Mouse (Mus musculus) embryonic facial prominence, embryonic 14.5 days (tissue): ENCODE measurements around the gene Itpk1. TPM values are rescaled to one million over a fixed set of nuclear protein-coding genes. Genes with fewer than 3 reads are reported as not detected.

Experiments
- ATAC-seq: fragments of 200-750 bp; cut with Nextera tagmentation; 2 replicates; pipeline ENCODE4 v1.8.0; 2017; ENCODE audit warnings: low read depth, moderate number of reproducible peaks, moderate TSS enrichment
- DNase-seq: peaks from one replicate; pipeline ENCODE4 v3.0.0-alpha.2; 2015; ENCODE audit warnings: low spot score
- H3K27ac ChIP-seq: fragments of 300-500 bp; sonication (generic); replicated peaks from 2 replicates; pipeline ENCODE4 v1.5.1; 2014; ENCODE audit warnings: low read depth, mild to moderate bottlenecking, low read length, moderate library complexity
- H3K27me3 ChIP-seq: fragments of 300-500 bp; sonication (generic); replicated peaks from 2 replicates; pipeline ENCODE4 v1.6.1; 2014; ENCODE audit warnings: low read length; ENCODE audit not compliant: control insufficient read depth, insufficient read depth
- H3K36me3 ChIP-seq: fragments of 300-500 bp; sonication (generic); 2 replicates; pipeline ENCODE4 v1.6.1; 2014; ENCODE audit warnings: low read length, mixed read lengths; ENCODE audit not compliant: control insufficient read depth, insufficient read depth
- H3K4me1 ChIP-seq: fragments of 300-500 bp; sonication (generic); 2 replicates; pipeline ENCODE4 v1.6.1; 2014; ENCODE audit warnings: antibody characterized with exemption, low read length; ENCODE audit not compliant: control insufficient read depth, insufficient read depth
- H3K4me2 ChIP-seq: fragments of 300-500 bp; sonication (generic); 2 replicates; pipeline ENCODE4 v1.6.1; 2014; ENCODE audit warnings: low read depth, mild to moderate bottlenecking, low read length, moderate library complexity, mixed read lengths
- H3K4me3 ChIP-seq: fragments of 300-500 bp; sonication (generic); 2 replicates; pipeline ENCODE4 v1.5.1; 2014; ENCODE audit warnings: low read depth, mild to moderate bottlenecking, low read length
- H3K9ac ChIP-seq: fragments of 300-500 bp; sonication (generic); 2 replicates; pipeline ENCODE4 v1.6.1; 2014; ENCODE audit warnings: low read depth, mild to moderate bottlenecking, low read length, moderate library complexity, mixed read lengths
- H3K9me3 ChIP-seq: fragments of 300-500 bp; sonication (generic); 2 replicates; pipeline ENCODE4 v1.6.1; 2016; ENCODE audit warnings: low read length; ENCODE audit not compliant: control insufficient read depth
- WGBS: fragments of 180-500 bp; shearing (Covaris S2); extraction: QIAGEN DNeasy Blood & Tissue Kit; methylation state at CpG from one replicate; pipeline ENCODE4 v1.1.7; 2014; 5-methylcytosine and 5-hydroxymethylcytosine counted together
- polyA plus RNA-seq: library from polyadenylated mRNA; unstranded; fragments of >200 nt; fragmentation: Nextera tagmentation; extraction: Ambion mirVana; gene quantifications from 2 replicates; pipeline ENCODE4 v1.2.1, GENCODE M21; 2014

The Itpk1 gene
- polyA plus RNA-seq, 1 experiment from 2014 or later, result 9.6 TPM

DNA sequence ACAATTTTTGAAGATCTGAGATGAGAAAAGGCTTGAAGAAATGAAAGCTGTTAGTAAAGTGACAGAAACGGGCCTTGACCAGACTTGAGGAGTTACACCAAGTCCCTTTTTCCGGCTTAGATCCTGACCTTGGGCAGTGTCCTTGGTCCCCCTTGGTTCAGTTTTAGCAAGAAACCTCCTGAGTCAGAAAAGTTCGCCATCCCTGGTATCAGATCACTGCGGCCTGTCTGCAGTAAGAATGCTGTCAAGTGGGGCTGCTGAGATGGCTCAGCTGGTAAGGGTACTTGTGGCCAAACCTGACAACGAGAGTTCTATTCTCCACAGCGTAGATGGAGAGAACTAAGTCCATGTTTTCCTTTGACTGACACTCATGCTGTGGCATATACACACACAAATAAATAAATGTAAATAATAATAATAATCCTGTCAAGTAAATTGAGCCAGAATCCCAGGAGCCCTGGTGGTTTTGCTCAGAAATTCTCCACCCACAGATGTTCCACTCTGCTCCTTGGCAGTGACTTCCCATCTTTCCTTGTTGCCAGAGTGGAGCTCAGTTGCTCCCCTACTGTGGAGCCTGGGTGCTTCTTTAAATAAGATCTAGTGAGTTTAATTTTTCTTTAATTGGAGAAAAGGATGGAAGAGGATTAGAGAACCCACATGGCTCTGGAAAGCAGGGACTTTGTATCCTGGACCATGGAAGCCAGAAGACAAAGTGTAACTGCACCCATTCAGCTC lies 1.3 kb upstream of the Itpk1 start:
- 76% methylated on average over 6 of the region's 6 CpGs for WGBS
- Histone ChIP-seq H3K36me3 (no peaks in the 10 kb centered on the region), H3K9ac (no peak overlapping the region), H3K27ac (no peak overlapping the region), H3K4me3 (peak overlapping the region; percentile 75), H3K4me2 (peak overlapping the region; percentile 94; the same call in 1 of the 2 replicates), H3K9me3 (no peaks in the 10 kb centered on the region), H3K27me3 (no peaks in the 10 kb centered on the region), H3K4me1 (peaks cover 20% of the 10 kb centered on the region)
- ATAC-seq (no peak), DNase-seq (no peak)

- H3K27ac ChIP-seq, result peak overlapping the region; percentile 88
- peak overlapping the region; percentile 94 for H3K4me2 ChIP-seq
- H3K9me3 ChIP-seq, result no peaks in the 10 kb centered on the region
- DNase-seq (peak; percentile 89), ATAC-seq (peak; percentile 78)
- H3K4me3 ChIP-seq, result peak overlapping the region; percentile 75
- H3K36me3 ChIP-seq, result no peaks in the 10 kb centered on the region
- peaks cover 24% of the 10 kb centered on the region for H3K4me1 ChIP-seq
- H3K9ac ChIP-seq, result peak overlapping the region; percentile 81
- H3K27me3 ChIP-seq, result no peaks in the 10 kb centered on the region
- WGBS, result 4% methylated on average over 21 of the region's 45 CpGs
These were observed 614 bp upstream of the Itpk1 start for GRCm38 (mm10) chr12:102705216-102705871.

GRCm38 (mm10) chr12:102703921-102704408 lies 765 bp downstream of the Itpk1 start:
- H3K4me2 ChIP-seq, result peak overlapping the region; percentile 94
- no peak overlapping the region for H3K27ac ChIP-seq
- peak overlapping the region; percentile 81 for H3K9ac ChIP-seq
- H3K27me3 ChIP-seq, result no peaks in the 10 kb centered on the region
- ATAC-seq, result no peak
- H3K36me3 ChIP-seq, result no peaks in the 10 kb centered on the region
- no peak for DNase-seq
- H3K4me1 ChIP-seq, result peaks cover 28% of the 10 kb centered on the region
- H3K9me3 ChIP-seq, result no peaks in the 10 kb centered on the region
- WGBS, result 5% methylated on average over 17 of the region's 17 CpGs
- peak overlapping the region; percentile 75 for H3K4me3 ChIP-seq

DNA sequence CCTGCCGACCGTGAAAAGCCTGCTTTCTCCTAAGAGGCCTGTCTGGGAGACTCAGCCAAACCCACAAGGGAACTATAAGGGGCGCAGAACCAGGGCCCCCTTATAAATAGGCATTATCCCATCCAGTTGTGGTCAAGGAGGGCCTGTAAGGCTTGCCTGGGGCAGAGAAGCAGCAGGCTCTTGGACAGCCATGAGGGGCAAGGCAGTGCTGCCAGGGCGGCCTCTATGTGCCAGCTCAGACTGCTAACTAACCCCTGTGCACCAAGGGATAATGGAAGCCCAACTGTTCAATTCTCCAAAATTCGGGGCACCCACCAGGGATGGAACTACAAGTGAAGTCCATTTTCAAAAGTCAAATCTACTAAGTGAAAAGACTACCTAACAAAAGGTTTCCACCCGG lies 1.3 kb downstream of the Itpk1 start:
- WGBS, result 39% methylated on average over 6 of the region's 6 CpGs
- peak overlapping the region; percentile 44 for H3K27ac ChIP-seq
- peaks cover 29% of the 10 kb centered on the region for H3K4me1 ChIP-seq
- H3K4me3 ChIP-seq, result peak overlapping the region; percentile 75
- no peak for ATAC-seq
- peak overlapping the region; percentile 94 for H3K4me2 ChIP-seq
- DNase-seq, result no peak
- H3K9ac ChIP-seq, result peak overlapping the region; percentile 81; the same call in 1 of the 2 replicates
- no peaks in the 10 kb centered on the region for H3K9me3 ChIP-seq
- no peaks in the 10 kb centered on the region for H3K36me3 ChIP-seq
- H3K27me3 ChIP-seq, result no peaks in the 10 kb centered on the region

- DNase-seq (peak; percentile 60), ATAC-seq (no peak)
- WGBS, result 6% methylated on average over 4 of the region's 4 CpGs
- Histone ChIP-seq H3K4me1 (peaks cover 33% of the 10 kb centered on the region), H3K27me3 (no peaks in the 10 kb centered on the region), H3K9ac (no peak overlapping the region; the same call in 1 of the 2 replicates), H3K9me3 (no peaks in the 10 kb centered on the region), H3K4me3 (peak overlapping the region; percentile 75), H3K36me3 (no peaks in the 10 kb centered on the region), H3K27ac (peak overlapping the region; percentile 31), H3K4me2 (peak overlapping the region; percentile 94)
These were observed 1.7 kb downstream of the Itpk1 start for GRCm38 (mm10) chr12:102703111-102703412.

- WGBS, result 5% methylated on average over 15 of the region's 15 CpGs
- no peaks in the 10 kb centered on the region for H3K27me3 ChIP-seq
- H3K4me1 ChIP-seq, result peaks cover 36% of the 10 kb centered on the region
- no peaks in the 10 kb centered on the region for H3K36me3 ChIP-seq
- peak overlapping the region; percentile 31 for H3K27ac ChIP-seq
- no peak overlapping the region for H3K9ac ChIP-seq
- peak overlapping the region; percentile 94 for H3K4me2 ChIP-seq
- H3K4me3 ChIP-seq, result peak overlapping the region; percentile 75
- ATAC-seq, result no peak
- DNase-seq, result peak; percentile 93
- H3K9me3 ChIP-seq, result no peaks in the 10 kb centered on the region
These were observed 2.2 kb downstream of the Itpk1 start for GRCm38 (mm10) chr12:102702356-102703110.

DNA sequence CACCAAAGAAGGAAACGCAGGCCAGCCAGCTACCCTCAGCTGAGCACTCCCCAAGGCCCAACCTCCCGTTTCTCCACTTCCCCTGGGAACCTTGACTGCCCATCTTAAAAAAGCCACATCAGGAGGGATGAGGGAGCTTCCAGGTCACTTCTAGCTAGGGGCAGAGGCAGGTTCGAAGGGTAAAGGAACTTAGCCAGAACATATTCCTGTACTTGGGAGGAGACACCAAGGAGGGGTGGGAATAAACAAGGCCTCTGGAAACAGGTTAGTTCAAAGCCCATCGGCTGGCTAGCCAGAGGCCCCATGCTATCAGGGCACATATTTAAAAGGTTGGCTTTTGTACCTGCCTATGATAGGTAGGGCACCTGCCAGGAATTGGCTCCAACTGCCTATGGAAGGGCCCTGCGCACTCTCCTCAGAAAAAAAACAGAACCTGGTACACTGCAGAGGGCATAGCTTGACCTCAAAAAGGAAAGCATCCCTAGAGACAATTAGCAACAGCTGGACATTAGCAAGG lies 3.0 kb downstream of the Itpk1 start:
- H3K4me1 ChIP-seq, result peaks cover 36% of the 10 kb centered on the region
- H3K9ac ChIP-seq, result no peak overlapping the region
- no peaks in the 10 kb centered on the region for H3K9me3 ChIP-seq
- no peak overlapping the region for H3K4me2 ChIP-seq
- ATAC-seq (no peak), DNase-seq (no peak)
- 88% methylated on average over 5 of the region's 5 CpGs for WGBS
- H3K4me3 ChIP-seq, result no peak overlapping the region
- H3K36me3 ChIP-seq, result no peaks in the 10 kb centered on the region
- no peaks in the 10 kb centered on the region for H3K27me3 ChIP-seq
- H3K27ac ChIP-seq, result no peak overlapping the region

DNA sequence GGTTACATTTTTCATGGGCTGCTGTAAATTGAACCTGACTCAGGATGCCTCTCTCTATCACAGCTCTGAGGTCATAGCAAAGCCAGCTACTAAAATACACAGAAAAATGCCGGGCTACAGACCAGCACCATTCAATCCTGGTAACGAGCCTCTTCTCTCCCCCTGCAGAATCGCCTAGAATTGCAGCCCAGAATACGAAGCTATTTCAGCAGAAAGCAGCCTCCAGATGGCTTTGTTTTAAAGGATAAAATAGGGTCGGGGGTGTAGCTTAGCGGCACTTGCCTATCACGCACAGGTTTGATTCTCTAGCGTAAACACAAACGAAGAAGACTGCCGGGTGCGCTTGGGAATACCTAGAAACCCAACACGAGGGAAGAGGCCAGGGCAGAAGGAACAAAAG lies 4.3 kb downstream of the Itpk1 start:
- DNase-seq (no peak), ATAC-seq (no peak)
- no peak overlapping the region for H3K4me3 ChIP-seq
- peaks cover 43% of the 10 kb centered on the region for H3K4me1 ChIP-seq
- no peak overlapping the region for H3K27ac ChIP-seq
- H3K9me3 ChIP-seq, result no peaks in the 10 kb centered on the region
- no peaks in the 10 kb centered on the region for H3K27me3 ChIP-seq
- H3K9ac ChIP-seq, result no peak overlapping the region
- H3K36me3 ChIP-seq, result no peaks in the 10 kb centered on the region
- no peak overlapping the region for H3K4me2 ChIP-seq
- 44% methylated on average over 12 of the region's 12 CpGs for WGBS
